Mouse (Mus musculus) G1E (cell line): ENCODE results near the gene Nln. TPM values are rescaled to one million over a fixed set of nuclear protein-coding genes. Genes with fewer than 3 reads are reported as not detected.

Source experiments
- ATAC-seq: 2 replicates; pipeline ENCODE4 v1.8.0; 2016; ENCODE audit warnings: mild to moderate bottlenecking; ENCODE audit not compliant: insufficient number of reproducible peaks, poor library complexity, low FRiP score, severe bottlenecking; ENCODE audit errors: extremely low read depth
- DNase-seq: peaks from one replicate; pipeline ENCODE4 v3.0.0; 2012; ENCODE audit warnings: low spot score
- H3K27me3 ChIP-seq: 2 replicates; pipeline ENCODE4 v1.6.1; 2012; ENCODE audit warnings: mild to moderate bottlenecking, low read length, inconsistent platforms; ENCODE audit not compliant: insufficient read depth
- H3K36me3 ChIP-seq: replicated peaks from 2 replicates; pipeline ENCODE3; 2012; ENCODE audit warnings: mild to moderate bottlenecking, inconsistent platforms
- H3K4me1 ChIP-seq: 2 replicates; pipeline ENCODE4 v1.6.1; 2012; ENCODE audit warnings: low read depth, low read length, inconsistent platforms, mixed read lengths; ENCODE audit not compliant: insufficient read depth
- H3K4me3 ChIP-seq: 2 replicates; pipeline ENCODE4 v1.5.1; 2012; ENCODE audit warnings: low read depth, mild to moderate bottlenecking, inconsistent platforms, low read length, moderate library complexity, mixed read lengths
- H3K9me3 ChIP-seq: replicated peaks from 2 replicates; pipeline ENCODE4 v1.6.1; 2012; ENCODE audit warnings: inconsistent platforms
- CTCF ChIP-seq: IDR thresholded peaks from 2 replicates; pipeline ENCODE4 v1.5.1; 2012; ENCODE audit warnings: low read depth, low read length, inconsistent platforms, mixed read lengths
- GATA1 ChIP-seq: IDR thresholded peaks from 2 replicates; pipeline ENCODE4 v1.6.1; 2012; ENCODE audit warnings: borderline replicate concordance, low read length, inconsistent platforms, mixed read lengths
- GATA2 ChIP-seq: IDR thresholded peaks from 2 replicates; pipeline ENCODE4 v1.6.1; 2012; ENCODE audit warnings: low read depth, low read length, inconsistent platforms, borderline replicate concordance
- POLR2AphosphoS5 ChIP-seq: IDR thresholded peaks from 2 replicates; pipeline ENCODE4 v1.6.1; 2012; ENCODE audit warnings: low read depth, low read length, inconsistent platforms; ENCODE audit not compliant: insufficient replicate concordance
- TAL1 ChIP-seq: conservative IDR thresholded peaks from 2 replicates; pipeline ENCODE4 v1.6.1; 2012; ENCODE audit warnings: low read depth, low read length, inconsistent platforms, mixed read lengths
- polyA plus RNA-seq: library from polyadenylated mRNA; stranded (reverse); fragments of >175 nt; gene quantifications from 2 replicates; pipeline ENCODE4 v1.2.3, GENCODE M21; 2012
- total RNA-seq, 2 experiments: library from RNA; stranded (forward) in 1 of 2; stranded (reverse) in 1 of 2; fragments of 200-1000 nt in 1 of 2; fragments of >200 nt in 1 of 2; fragmentation: Nextera tagmentation in 1 of 2; gene quantifications; 2 replicates each; pipeline ENCODE4 v1.2.3; 2014 to 2017

Nln gene
- total and polyA plus RNA-seq, 3 experiments, result 15.4 to 31.7 (median 17.6) TPM

- Histone ChIP-seq H3K4me1 (no peaks in the 10 kb centered on the region), H3K4me3 (no peak overlapping the region), H3K36me3 (no peaks in the 10 kb centered on the region), H3K27me3 (peaks cover 29% of the 10 kb centered on the region), H3K9me3 (peaks cover 3% of the 10 kb centered on the region; the same call in 1 of the 2 replicates)
- DNase-seq (no peak), ATAC-seq (no peak)
- TF ChIP-seq CTCF (no peak), GATA2 (no peak), POLR2AphosphoS5 (no peak), TAL1 (no peak), GATA1 (no peak)
Measured at GRCm38 (mm10) chr13:103985510-103986278, 123.7 kb downstream of the Nln start.

GRCm38 (mm10) chr13:103982376-103982775, 127.0 kb downstream of the Nln start:
- H3K4me1 ChIP-seq, result no peaks in the 10 kb centered on the region
- H3K4me3 ChIP-seq, result no peak overlapping the region
- H3K27me3 ChIP-seq, result peaks cover 20% of the 10 kb centered on the region
- H3K9me3 ChIP-seq, result peaks cover 3% of the 10 kb centered on the region; the same call in 1 of the 2 replicates
- ATAC-seq, result no peak
- no peak for TF ChIP-seq CTCF
- no peak for TF ChIP-seq POLR2AphosphoS5
- no peak for TF ChIP-seq GATA2
- TF ChIP-seq TAL1, result no peak
- no peak for TF ChIP-seq GATA1
- H3K36me3 ChIP-seq, result no peaks in the 10 kb centered on the region
- DNase-seq, result no peak

- no peak for DNase-seq
- H3K4me3 ChIP-seq, result no peak overlapping the region
Measured at GRCm38 (mm10) chr13:103980414-103980813, 129.0 kb downstream of the Nln start.

GRCm38 (mm10) chr13:103978286-103978866, 131.0 kb downstream of the Nln start:
- TF ChIP-seq CTCF, result no peak
- TF ChIP-seq GATA1, result no peak
- TF ChIP-seq TAL1, result no peak
- TF ChIP-seq GATA2, result no peak
- no peak for TF ChIP-seq POLR2AphosphoS5
- no peak for DNase-seq
- H3K4me1 ChIP-seq, result no peaks in the 10 kb centered on the region

More at GRCm38 (mm10) chr13:103980414-103980813, 129.0 kb downstream of the Nln start:
- Histone ChIP-seq H3K4me1 (no peaks in the 10 kb centered on the region), H3K27me3 (peaks cover 11% of the 10 kb centered on the region), H3K36me3 (no peaks in the 10 kb centered on the region), H3K9me3 (peaks cover 3% of the 10 kb centered on the region; the same call in 1 of the 2 replicates)
- ATAC-seq, result no peak
- TF ChIP-seq CTCF (no peak), POLR2AphosphoS5 (no peak), TAL1 (no peak), GATA1 (no peak), GATA2 (no peak)

GRCm38 (mm10) chr13:103977844-103978243, 131.6 kb downstream of the Nln start:
- TF ChIP-seq CTCF (no peak), GATA1 (no peak), POLR2AphosphoS5 (no peak)
- Histone ChIP-seq H3K36me3 (no peaks in the 10 kb centered on the region), H3K4me1 (no peaks in the 10 kb centered on the region), H3K4me3 (no peak overlapping the region), H3K27me3 (peaks cover 12% of the 10 kb centered on the region), H3K9me3 (peaks cover 3% of the 10 kb centered on the region; the same call in 1 of the 2 replicates)
- DNase-seq, result no peak
- no peak for ATAC-seq

More at GRCm38 (mm10) chr13:103978286-103978866, 131.0 kb downstream of the Nln start:
- peaks cover 3% of the 10 kb centered on the region; the same call in 1 of the 2 replicates for H3K9me3 ChIP-seq
- H3K4me3 ChIP-seq, result no peak overlapping the region
- H3K27me3 ChIP-seq, result peaks cover 12% of the 10 kb centered on the region
- H3K36me3 ChIP-seq, result no peaks in the 10 kb centered on the region
- no peak for ATAC-seq

GRCm38 (mm10) chr13:103976181-103976724, 133.2 kb downstream of the Nln start:
- Histone ChIP-seq H3K4me1 (no peaks in the 10 kb centered on the region), H3K36me3 (no peaks in the 10 kb centered on the region), H3K4me3 (no peak overlapping the region), H3K9me3 (no peaks in the 10 kb centered on the region), H3K27me3 (peaks cover 15% of the 10 kb centered on the region)
- no peak for ATAC-seq
- TF ChIP-seq CTCF (no peak), POLR2AphosphoS5 (no peak), TAL1 (no peak), GATA2 (no peak), GATA1 (no peak)
- no peak for DNase-seq
